Comparison of ENCODE assay signal across 8 mouse cellular contexts in the genomic region with DNA sequence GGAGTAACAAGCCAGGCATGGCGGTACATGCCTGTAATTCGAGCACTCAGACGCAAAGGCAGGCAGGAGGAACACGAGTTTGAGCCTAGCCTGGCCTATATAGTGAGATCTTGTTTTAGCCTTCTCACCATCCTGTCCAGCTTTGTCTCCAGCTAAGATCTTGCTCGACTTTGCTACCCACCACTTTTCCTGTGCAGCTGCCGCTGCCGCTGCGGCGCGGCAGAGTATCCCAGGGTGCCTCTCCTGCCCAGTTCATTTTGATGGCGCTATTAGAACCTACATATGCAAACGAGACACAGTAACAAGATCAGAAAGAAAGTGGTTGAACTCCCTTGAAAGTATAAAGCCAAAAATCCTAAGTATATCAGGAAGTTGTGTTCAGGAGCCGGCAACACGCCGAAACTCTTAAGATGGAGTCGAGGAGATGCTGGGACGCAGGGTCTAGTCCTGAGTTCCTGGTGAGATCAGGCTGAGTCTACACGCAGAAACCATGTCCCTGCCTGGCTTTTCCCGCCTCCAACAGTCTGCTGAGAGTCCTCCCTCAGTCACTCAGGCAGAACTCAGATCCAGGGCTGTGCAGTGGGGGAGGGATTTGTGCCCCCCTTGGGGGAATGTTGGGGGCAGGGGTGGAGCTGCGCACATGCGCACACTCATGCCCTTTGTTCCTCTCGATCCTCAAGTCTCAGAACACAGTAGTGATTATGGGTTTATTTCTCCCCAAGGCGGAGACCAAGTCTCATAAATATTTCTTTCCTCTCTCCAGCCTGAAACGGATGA. TPM values are rescaled to one million over a fixed set of nuclear protein-coding genes. Genes with fewer than 3 reads are reported as not detected.
DNase-seq lines count a peak whose midpoint lies in the region; TF ChIP-seq lines count a peak whose summit lies in the region.

No protein-coding gene starts in this region.

- TF ChIP-seq CTCF in cortical plate, adult 2 months (IDR thresholded peaks at IDR 0.05; ENCODE audit: extremely low read depth, insufficient read depth, low read length) = no peak

- no peaks in the 10 kb centered on the region for H3K4me1 ChIP-seq in cortical plate, adult 2 months (ENCODE audit: control insufficient read depth, insufficient read depth, low read length)
- peaks cover 69% of the 10 kb centered on the region for H3K4me1 ChIP-seq in megakaryocyte, embryonic 14.5 days

- no peaks in the 10 kb centered on the region for H3K36me3 ChIP-seq in megakaryocyte, embryonic 14.5 days (replicated peaks; ENCODE audit: low read length)

- peaks cover 16% of the 10 kb centered on the region for H3K27me3 ChIP-seq in megakaryocyte, embryonic 14.5 days (replicated peaks)

- H3K27ac ChIP-seq in cortical plate, adult 2 months (ENCODE audit: insufficient read depth, low read length) = peak overlapping the region; percentile 94

- H3K9me3 ChIP-seq in megakaryocyte, embryonic 14.5 days = no peaks in the 10 kb centered on the region

- peak overlapping the region; percentile 42 for H3K4me3 ChIP-seq in cortical plate, adult 2 months (ENCODE audit: insufficient read depth, low read length)
- H3K4me3 ChIP-seq in megakaryocyte, embryonic 14.5 days (replicated peaks) = peak overlapping the region; percentile 92

- DNase-seq in ZHBTc4 (ENCODE audit: low read depth, low spot score) = peak; percentile 78
- peak; percentile 64 to 80 for DNase-seq in gastrocnemius, adult 8-10 months (ENCODE audit: low spot score in 2 of 2)
- peak; percentile 64 for DNase-seq in induced T-regulatory cell, adult 2 months (ENCODE audit: low read depth)
- DNase-seq in left cerebral cortex, adult 9 months (ENCODE audit: low spot score in 2 of 2) = peak; percentile 81
- peak; percentile 65 for DNase-seq in right cerebral cortex, postnatal 14 days
- peak; percentile 59 for DNase-seq in urinary bladder, postnatal 25 days (ENCODE audit: low spot score)

- TF ChIP-seq POLR2A in cortical plate, adult 2 months (IDR thresholded peaks at IDR 0.05; ENCODE audit: extremely low read depth, insufficient read depth, low read length) = peak; percentile 72; the same call in 1 of the 2 replicates

RNA-seq across cellular contexts. Expression of a gene that starts 38.3 kb away (rescaled TPM):
- 74.9 and 79.5 TPM in 2 replicates for polyA plus RNA-seq in cortical plate, adult 2 months (2012; rRNA removed)
- total RNA-seq in gastrocnemius, adult 8-10 months (2022) = 100 to 1,000 TPM; 130 to 209 (median 160) TPM
- 0.35 and 5.9 TPM in 2 replicates for polyA plus RNA-seq in megakaryocyte, embryonic 14.5 days (2012; ENCODE audit: insufficient read depth, low replicate concordance)

Comparison
In these comparisons a context has a peak if more than half of its experiments do, and no peak if none do; other contexts are left out.
1. Peak in every context shown above with its lines: DNase-seq, H3K4me3 ChIP-seq and H3K27ac ChIP-seq.
2. RNA of a gene that starts 38.3 kb away (polyA plus RNA-seq): 74.9 to 79.5 TPM in cortical plate, adult 2 months; 0.35 to 5.9 TPM in megakaryocyte, embryonic 14.5 days; every median in the first group is over 10 times any median in the second.